Comparison of ENCODE assay signal across 8 mouse cellular contexts in the genomic region with DNA sequence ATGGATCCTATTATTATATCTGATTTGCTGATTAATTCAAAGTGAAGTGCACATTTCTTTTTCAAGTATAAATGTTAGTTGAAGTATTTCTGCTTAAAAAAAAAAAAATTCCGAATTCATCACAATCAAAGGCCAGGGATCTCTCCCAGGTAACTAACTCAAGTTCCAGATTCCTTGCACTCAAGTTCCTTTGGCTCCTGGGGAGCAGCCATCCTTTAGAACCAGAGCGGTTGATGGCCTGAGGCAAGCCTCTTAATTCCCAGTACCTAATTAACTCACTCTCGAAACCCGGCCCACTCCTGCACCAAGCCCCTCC. TPM values are rescaled to one million over a fixed set of nuclear protein-coding genes. Genes with fewer than 3 reads are reported as not detected.
DNase-seq lines count a peak whose midpoint lies in the region; ATAC-seq and TF ChIP-seq lines count a peak whose summit lies in the region.

No protein-coding gene starts in this region.

- no peak for TF ChIP-seq CTCF in left cerebral cortex, adult 2 months (IDR thresholded peaks at IDR 0.05)
- no peak for TF ChIP-seq CTCF in midbrain, postnatal 0 days (IDR thresholded peaks at IDR 0.05)

- H3K27ac ChIP-seq in left cerebral cortex, adult 2 months = no peak overlapping the region
- H3K27ac ChIP-seq in embryonic facial prominence, embryonic 13.5 days = no peak overlapping the region
- no peak overlapping the region for H3K27ac ChIP-seq in intestine, embryonic 14.5 days (ENCODE audit: low read depth)
- H3K27ac ChIP-seq in midbrain, postnatal 0 days (ENCODE audit: low read depth, low read length) = no peak overlapping the region

- peaks cover 6% of the 10 kb centered on the region; the same call in 1 of the 2 replicates for H3K4me1 ChIP-seq in embryonic facial prominence, embryonic 13.5 days
- H3K4me1 ChIP-seq in intestine, embryonic 14.5 days (replicated peaks; ENCODE audit: control insufficient read depth, insufficient read depth, low read length) = peaks cover 8% of the 10 kb centered on the region
- H3K4me1 ChIP-seq in midbrain, postnatal 0 days (ENCODE audit: insufficient read depth, low read length) = no peaks in the 10 kb centered on the region

- peak overlapping the region; percentile 77 for H3K4me2 ChIP-seq in embryonic facial prominence, embryonic 13.5 days
- peak overlapping the region; percentile 50 for H3K4me2 ChIP-seq in intestine, embryonic 14.5 days (ENCODE audit: low read length)
- peak overlapping the region; percentile 71 for H3K4me2 ChIP-seq in midbrain, postnatal 0 days (ENCODE audit: low read depth, low read length, poor library complexity, severe bottlenecking)

- no peaks in the 10 kb centered on the region for H3K27me3 ChIP-seq in embryonic facial prominence, embryonic 13.5 days
- no peaks in the 10 kb centered on the region for H3K27me3 ChIP-seq in intestine, embryonic 14.5 days (replicated peaks; ENCODE audit: control insufficient read depth, insufficient read depth, low read length)
- no peaks in the 10 kb centered on the region for H3K27me3 ChIP-seq in midbrain, postnatal 0 days (ENCODE audit: insufficient read depth, low read length)

- no peak overlapping the region for H3K9ac ChIP-seq in embryonic facial prominence, embryonic 13.5 days
- H3K9ac ChIP-seq in intestine, embryonic 14.5 days (ENCODE audit: low read length) = 0 out of 2 replicates have a peak overlapping the region, but pooled peaks have one; percentile 29
- no peak overlapping the region for H3K9ac ChIP-seq in midbrain, postnatal 0 days (replicated peaks; ENCODE audit: low read length, poor library complexity, severe bottlenecking)

- no peak for ATAC-seq in embryonic facial prominence, embryonic 13.5 days (ENCODE audit: insufficient number of reproducible peaks, insufficient read depth, low FRiP score, low TSS enrichment, low read depth)
- no peak for ATAC-seq in intestine, embryonic 14.5 days (replicated peaks; ENCODE audit: low FRiP score, low TSS enrichment, low read depth)
- no peak for ATAC-seq in midbrain, postnatal 0 days (ENCODE audit: low FRiP score)

- 2% methylated on average over 4 of the region's 4 CpGs for WGBS in embryonic facial prominence, embryonic 13.5 days
- 0% methylated on average over 4 of the region's 4 CpGs for WGBS in intestine, embryonic 14.5 days
- 3% methylated on average over 4 of the region's 4 CpGs for WGBS in midbrain, postnatal 0 days

- DNase-seq in left cerebral cortex, adult 2 months (ENCODE audit: extremely low spot score in 1 of 2, low spot score in 2 of 2) = no peak
- DNase-seq in left cerebral cortex, postnatal 25 days (ENCODE audit: low spot score in 2 of 2) = no peak
- no peak for DNase-seq in intestine, embryonic 14.5 days (ENCODE audit: low spot score)
- no peak for DNase-seq in midbrain, postnatal 0 days (ENCODE audit: low spot score)
- no peak for DNase-seq in cerebellum, adult 11-12 months
- no peak for DNase-seq in right cerebral cortex, adult 18-20 months
- DNase-seq in spleen, adult 18-20 months = no peak

- H3K4me3 ChIP-seq in left cerebral cortex, adult 2 months = peak overlapping the region; percentile 77
- H3K4me3 ChIP-seq in embryonic facial prominence, embryonic 13.5 days = peak overlapping the region; percentile 92
- H3K4me3 ChIP-seq in intestine, embryonic 14.5 days (ENCODE audit: low read depth, low read length) = peak overlapping the region; percentile 99
- H3K4me3 ChIP-seq in midbrain, postnatal 0 days (ENCODE audit: low read depth, low read length) = peak overlapping the region; percentile 59

- no peaks in the 10 kb centered on the region for H3K9me3 ChIP-seq in embryonic facial prominence, embryonic 13.5 days
- no peaks in the 10 kb centered on the region for H3K9me3 ChIP-seq in intestine, embryonic 14.5 days (ENCODE audit: control insufficient read depth, low read length)
- no peaks in the 10 kb centered on the region for H3K9me3 ChIP-seq in midbrain, postnatal 0 days (ENCODE audit: low read length)

- intact Hi-C loops in left cerebral cortex, adult 2 months (cut with DNase I) = loop anchor here (2.0 kb wide), 1 partner anchor 29 kb away; a partner anchor contains a TSS
- intact Hi-C loops in left cerebral cortex, postnatal 25 days (cut with DNase I) = loop anchor here (1.0 kb wide), 1 partner anchor 28 kb away; a partner anchor contains a TSS

- peaks cover 14% of the 10 kb centered on the region for H3K36me3 ChIP-seq in embryonic facial prominence, embryonic 13.5 days
- H3K36me3 ChIP-seq in intestine, embryonic 14.5 days (ENCODE audit: control insufficient read depth, insufficient read depth, low read length) = peaks cover 17% of the 10 kb centered on the region
- peaks cover 6% of the 10 kb centered on the region for H3K36me3 ChIP-seq in midbrain, postnatal 0 days (ENCODE audit: insufficient read depth, low read length)

RNA-seq across cellular contexts. Expression of a gene that starts 1.9 kb away (rescaled TPM):
- total RNA-seq in left cerebral cortex, adult 2 months (2021) = 10 to 100 TPM; 16.7 to 17.7 TPM
- 10 to 100 TPM; 14.6 to 16.7 TPM for total RNA-seq in left cerebral cortex, postnatal 25 days (2021)
- polyA plus RNA-seq in embryonic facial prominence, embryonic 13.5 days (2015; fragmentation: Nextera tagmentation; extraction: Ambion mirVana) = 164 and 186 TPM in 2 replicates
- polyA plus RNA-seq in intestine, embryonic 14.5 days (2014; fragmentation: Nextera tagmentation; extraction: Ambion mirVana) = 159 and 182 TPM in 2 replicates
- total RNA-seq in midbrain, postnatal 0 days (2014; rRNA removed) = 17.5 and 39.0 TPM in 2 replicates
- 38.0 and 39.3 TPM in 2 replicates for polyA plus RNA-seq in midbrain, postnatal 0 days (2015; fragmentation: Nextera tagmentation; extraction: Ambion mirVana)

RNA-seq across cellular contexts. Expression of a gene that starts 28.8 kb away (rescaled TPM):
- 100 to 1,000 TPM; 198 to 210 TPM for total RNA-seq in left cerebral cortex, adult 2 months (2021)
- total RNA-seq in left cerebral cortex, postnatal 25 days (2021) = 100 to 1,000 TPM; 212 to 213 TPM
- 325 and 339 TPM in 2 replicates for polyA plus RNA-seq in embryonic facial prominence, embryonic 13.5 days (2015; fragmentation: Nextera tagmentation; extraction: Ambion mirVana)
- 348 and 364 TPM in 2 replicates for polyA plus RNA-seq in intestine, embryonic 14.5 days (2014; fragmentation: Nextera tagmentation; extraction: Ambion mirVana)
- total RNA-seq in midbrain, postnatal 0 days (2014; rRNA removed) = 442 and 559 TPM in 2 replicates
- polyA plus RNA-seq in midbrain, postnatal 0 days (2015; fragmentation: Nextera tagmentation; extraction: Ambion mirVana) = 354 and 359 TPM in 2 replicates

RNA-seq across cellular contexts. Expression of a gene that starts 29.4 kb away (rescaled TPM):
- total RNA-seq in left cerebral cortex, adult 2 months (2021) = 10 to 100 TPM; 22.2 to 22.8 TPM
- total RNA-seq in left cerebral cortex, postnatal 25 days (2021) = 10 to 100 TPM; 22.1 to 22.8 TPM
- polyA plus RNA-seq in embryonic facial prominence, embryonic 13.5 days (2015; fragmentation: Nextera tagmentation; extraction: Ambion mirVana) = 33.4 and 35.8 TPM in 2 replicates
- 38.0 and 40.4 TPM in 2 replicates for polyA plus RNA-seq in intestine, embryonic 14.5 days (2014; fragmentation: Nextera tagmentation; extraction: Ambion mirVana)
- total RNA-seq in midbrain, postnatal 0 days (2014; rRNA removed) = 10.4 and 20.4 TPM in 2 replicates
- 25.4 and 30.7 TPM in 2 replicates for polyA plus RNA-seq in midbrain, postnatal 0 days (2015; fragmentation: Nextera tagmentation; extraction: Ambion mirVana)
